Mouse (Mus musculus) liver, embryonic 13.5 days (tissue): Measurements from ENCODE around the gene Gon7. TPM values are rescaled to one million over a fixed set of nuclear protein-coding genes. Genes with fewer than 3 reads are reported as not detected.
A peak's percentile ranks its signal among the peaks of the same experiment; 100 is the strongest.

Experiments
- ATAC-seq: fragments of 200-750 bp; cut with Nextera tagmentation; 2 replicates; pipeline ENCODE4 v1.8.0; 2017; ENCODE audit warnings: low read depth, mild to moderate bottlenecking, moderate number of reproducible peaks, moderate library complexity
- DNase-seq: peaks from one replicate; pipeline ENCODE4 v3.0.0; 2022
- H3K27ac ChIP-seq: fragments of 300-500 bp; sonication (generic); 2 replicates; pipeline ENCODE4 v1.5.1; 2015; ENCODE audit warnings: moderate library complexity, mild to moderate bottlenecking, inconsistent platforms
- H3K27me3 ChIP-seq: fragments of 300-500 bp; sonication (generic); 2 replicates; pipeline ENCODE4 v1.6.1; 2015; ENCODE audit warnings: mild to moderate bottlenecking, inconsistent platforms
- H3K36me3 ChIP-seq: fragments of 300-500 bp; sonication (generic); 2 replicates; pipeline ENCODE4 v1.6.1; 2015; ENCODE audit warnings: mild to moderate bottlenecking, inconsistent platforms
- H3K4me1 ChIP-seq: fragments of 300-500 bp; sonication (generic); replicated peaks from 2 replicates; pipeline ENCODE4 v1.6.1; 2015; ENCODE audit warnings: inconsistent platforms
- H3K4me2 ChIP-seq: fragments of 300-500 bp; sonication (generic); 2 replicates; pipeline ENCODE4 v1.6.1; 2015; ENCODE audit warnings: inconsistent platforms, mild to moderate bottlenecking, moderate library complexity
- H3K4me3 ChIP-seq: fragments of 300-500 bp; sonication (generic); replicated peaks from 2 replicates; pipeline ENCODE4 v1.5.1; 2015; ENCODE audit warnings: mild to moderate bottlenecking, inconsistent platforms
- H3K9ac ChIP-seq: fragments of 300-500 bp; sonication (generic); 2 replicates; pipeline ENCODE4 v1.6.1; 2015; ENCODE audit warnings: mild to moderate bottlenecking, inconsistent platforms
- H3K9me3 ChIP-seq: fragments of 300-500 bp; sonication (generic); replicated peaks from 2 replicates; pipeline ENCODE4 v1.6.1; 2016; ENCODE audit warnings: inconsistent platforms
- WGBS: fragments of 180-500 bp; shearing (Covaris S2); methylation state at CpG from one replicate; pipeline ENCODE4 v1.1.7; 2015; ENCODE audit not compliant: insufficient replicate concordance; 5-methylcytosine and 5-hydroxymethylcytosine counted together
- polyA plus RNA-seq: library from polyadenylated mRNA; unstranded; fragments of >200 nt; fragmentation: Nextera tagmentation; extraction: Ambion mirVana; gene quantifications from 2 replicates; pipeline ENCODE4 v1.2.1, GENCODE M21; 2015

Gon7 gene
- polyA plus RNA-seq, 1 experiment from 2014 or later: 16.6 TPM

- Histone ChIP-seq H3K27ac (no peak overlapping the region), H3K4me2 (peak overlapping the region; percentile 81), H3K9ac (0 out of 2 replicates have a peak overlapping the region, but pooled peaks have one; percentile 93), H3K4me1 (peaks cover 35% of the 10 kb centered on the region), H3K9me3 (no peaks in the 10 kb centered on the region), H3K27me3 (no peaks in the 10 kb centered on the region), H3K36me3 (0 out of 2 replicates have a peak, but pooled peaks cover 2% of the 10 kb centered on the region), H3K4me3 (peak overlapping the region; percentile 93; the same call in 1 of the 2 replicates)
- ATAC-seq: no peak
- DNase-seq: no peak
- 47% methylated on average over 7 of the region's 7 CpGs for WGBS
Observed at GRCm38 (mm10) chr12:102742056-102742455, 15.5 kb downstream of the Gon7 start.

- ATAC-seq: no peak
- Histone ChIP-seq H3K4me3 (no peak overlapping the region), H3K9ac (no peak overlapping the region), H3K27ac (no peak overlapping the region), H3K4me1 (peaks cover 25% of the 10 kb centered on the region), H3K27me3 (no peaks in the 10 kb centered on the region), H3K36me3 (0 out of 2 replicates have a peak, but pooled peaks cover 2% of the 10 kb centered on the region), H3K4me2 (no peak overlapping the region), H3K9me3 (no peaks in the 10 kb centered on the region)
- DNase-seq: no peak
- WGBS: 60% methylated on average over 3 of the region's 3 CpGs
Observed at GRCm38 (mm10) chr12:102740285-102740684, 17.3 kb downstream of the Gon7 start.

GRCm38 (mm10) chr12:102739096-102739495, 18.5 kb downstream of the Gon7 start:
- H3K27me3 ChIP-seq: no peaks in the 10 kb centered on the region
- DNase-seq: no peak
- H3K4me3 ChIP-seq: no peak overlapping the region
- 0 out of 2 replicates have a peak, but pooled peaks cover 2% of the 10 kb centered on the region for H3K36me3 ChIP-seq
- H3K9ac ChIP-seq: no peak overlapping the region
- no peak for ATAC-seq
- peaks cover 15% of the 10 kb centered on the region for H3K4me1 ChIP-seq
- H3K9me3 ChIP-seq: no peaks in the 10 kb centered on the region
- 78% methylated on average over 5 of the region's 5 CpGs for WGBS
- no peak overlapping the region for H3K4me2 ChIP-seq
- H3K27ac ChIP-seq: no peak overlapping the region

- peak; percentile 48 for DNase-seq
- H3K36me3 ChIP-seq: no peaks in the 10 kb centered on the region
- H3K4me2 ChIP-seq: no peak overlapping the region
- H3K4me3 ChIP-seq: no peak overlapping the region
- ATAC-seq: no peak
- H3K4me1 ChIP-seq: peaks cover 34% of the 10 kb centered on the region
- WGBS: 2% methylated on average over 5 of the region's 5 CpGs
- H3K9ac ChIP-seq: no peak overlapping the region
- no peak overlapping the region for H3K27ac ChIP-seq
- H3K9me3 ChIP-seq: no peaks in the 10 kb centered on the region
- H3K27me3 ChIP-seq: no peaks in the 10 kb centered on the region
Observed at GRCm38 (mm10) chr12:102733381-102733780, 24.2 kb downstream of the Gon7 start.

- 0 out of 2 replicates have a peak overlapping the region, but pooled peaks have one; percentile 26 for H3K4me3 ChIP-seq
- H3K4me1 ChIP-seq: peaks cover 36% of the 10 kb centered on the region
- H3K27me3 ChIP-seq: no peaks in the 10 kb centered on the region
- no peak overlapping the region for H3K27ac ChIP-seq
- no peaks in the 10 kb centered on the region for H3K36me3 ChIP-seq
- H3K9ac ChIP-seq: no peak overlapping the region
- H3K9me3 ChIP-seq: no peaks in the 10 kb centered on the region
- ATAC-seq: peak; percentile 5; the same call in 1 of the 2 replicates
- no peak for DNase-seq
- WGBS: 47% methylated on average over 16 of the region's 16 CpGs
- H3K4me2 ChIP-seq: peak overlapping the region; percentile 60
Observed at GRCm38 (mm10) chr12:102730798-102731619, 26.6 kb downstream of the Gon7 start.

- H3K4me2 ChIP-seq: peak overlapping the region; percentile 60
- DNase-seq (peak; percentile 63), ATAC-seq (peak; percentile 90)
- WGBS: 40% methylated on average over 26 of the region's 26 CpGs
- H3K27ac ChIP-seq: no peak overlapping the region
- no peaks in the 10 kb centered on the region for H3K36me3 ChIP-seq
- H3K9ac ChIP-seq: no peak overlapping the region
- peaks cover 45% of the 10 kb centered on the region for H3K4me1 ChIP-seq
- peak overlapping the region; percentile 26 for H3K4me3 ChIP-seq
- no peaks in the 10 kb centered on the region for H3K27me3 ChIP-seq
- no peaks in the 10 kb centered on the region for H3K9me3 ChIP-seq
Observed at GRCm38 (mm10) chr12:102729855-102730797, 27.5 kb downstream of the Gon7 start.

- H3K9me3 ChIP-seq: no peaks in the 10 kb centered on the region
- H3K4me2 ChIP-seq: no peak overlapping the region
- H3K4me3 ChIP-seq: no peak overlapping the region
- DNase-seq (no peak), ATAC-seq (no peak)
- H3K27me3 ChIP-seq: no peaks in the 10 kb centered on the region
- no peak overlapping the region for H3K27ac ChIP-seq
- H3K9ac ChIP-seq: no peak overlapping the region
- peaks cover 26% of the 10 kb centered on the region for H3K4me1 ChIP-seq
- WGBS: 57% methylated on average over 7 of the region's 7 CpGs
- H3K36me3 ChIP-seq: no peaks in the 10 kb centered on the region
Observed at GRCm38 (mm10) chr12:102725761-102726175, 31.8 kb downstream of the Gon7 start.

- DNase-seq: no peak
- peaks cover 20% of the 10 kb centered on the region for H3K4me1 ChIP-seq
- H3K4me2 ChIP-seq: no peak overlapping the region
- no peak overlapping the region for H3K4me3 ChIP-seq
- 78% methylated on average over 6 of the region's 6 CpGs for WGBS
- H3K27me3 ChIP-seq: no peaks in the 10 kb centered on the region
- ATAC-seq: no peak
- H3K36me3 ChIP-seq: no peaks in the 10 kb centered on the region
- no peak overlapping the region for H3K27ac ChIP-seq
- no peak overlapping the region for H3K9ac ChIP-seq
- H3K9me3 ChIP-seq: no peaks in the 10 kb centered on the region
Observed at GRCm38 (mm10) chr12:102725146-102725545, 32.5 kb downstream of the Gon7 start.

- Histone ChIP-seq H3K27me3 (no peaks in the 10 kb centered on the region), H3K4me1 (peaks cover 13% of the 10 kb centered on the region), H3K9ac (no peak overlapping the region), H3K36me3 (no peaks in the 10 kb centered on the region), H3K4me2 (no peak overlapping the region), H3K4me3 (no peak overlapping the region), H3K9me3 (no peaks in the 10 kb centered on the region), H3K27ac (no peak overlapping the region)
- DNase-seq: no peak
- 51% methylated on average over 6 of the region's 6 CpGs for WGBS
- ATAC-seq: no peak
Observed at GRCm38 (mm10) chr12:102723861-102724260, 33.7 kb downstream of the Gon7 start.

GRCm38 (mm10) chr12:102722966-102723365, 34.6 kb downstream of the Gon7 start:
- Histone ChIP-seq H3K27me3 (no peaks in the 10 kb centered on the region), H3K4me2 (no peak overlapping the region), H3K9me3 (no peaks in the 10 kb centered on the region), H3K4me1 (peaks cover 13% of the 10 kb centered on the region), H3K36me3 (no peaks in the 10 kb centered on the region), H3K27ac (no peak overlapping the region), H3K9ac (no peak overlapping the region), H3K4me3 (no peak overlapping the region)
- DNase-seq: no peak
- WGBS: 75% methylated on average over 8 of the region's 8 CpGs
- ATAC-seq: no peak

GRCm38 (mm10) chr12:102722451-102722850, 35.2 kb downstream of the Gon7 start:
- Histone ChIP-seq H3K9ac (no peak overlapping the region), H3K36me3 (no peaks in the 10 kb centered on the region), H3K9me3 (no peaks in the 10 kb centered on the region), H3K4me2 (no peak overlapping the region), H3K4me3 (no peak overlapping the region), H3K4me1 (peaks cover 13% of the 10 kb centered on the region), H3K27me3 (no peaks in the 10 kb centered on the region), H3K27ac (no peak overlapping the region)
- ATAC-seq (no peak), DNase-seq (no peak)
- WGBS: 72% methylated on average over 11 of the region's 11 CpGs
